Mouse (Mus musculus): ENCODE data around the gene Gnb3.

GRCm38 (mm10) chr6:124813933-124814332, 26.1 kb downstream of the Gnb3 start, which contains the start of gene Tpi1:
- TF ChIP-seq CTCF (IDR thresholded peaks at IDR 0.05; ENCODE audit: control insufficient read depth, insufficient read depth, insufficient replicate concordance, low read depth, low read length) (no peak; the same call in 1 of the 2 replicates), POLR2A (IDR thresholded peaks at IDR 0.05; ENCODE audit: control insufficient read depth, low read depth, low read length) (no peak; the same call in 1 of the 2 replicates)

Measured in testis, adult 2 months (tissue).